Mouse (Mus musculus) stomach, embryonic 14.5 days (tissue): ENCODE data around the gene Bglap. TPM values are rescaled to one million over a fixed set of nuclear protein-coding genes. Genes with fewer than 3 reads are reported as not detected.
A peak's percentile ranks its signal among the peaks of the same experiment; 100 is the strongest.
"Not testable (repeated sequence)": the region's sequence is repeated elsewhere in the genome, so short reads cannot be mapped to it uniquely, and the experiment has no call there.

Experiments
- ATAC-seq: fragments of 200-750 bp; cut with Nextera tagmentation; 2 replicates; pipeline ENCODE4 v1.8.0; 2017; ENCODE audit warnings: low read depth, moderate TSS enrichment; ENCODE audit not compliant: insufficient number of reproducible peaks, insufficient read depth, low FRiP score
- H3K27ac ChIP-seq: fragments of 300-500 bp; sonication (generic); 2 replicates; pipeline ENCODE4 v1.5.1; 2014; ENCODE audit warnings: mild to moderate bottlenecking, low read length, moderate library complexity, mixed read lengths
- H3K27me3 ChIP-seq: fragments of 300-500 bp; sonication (generic); 2 replicates; pipeline ENCODE4 v1.6.1; 2014; ENCODE audit warnings: low read length, control low read depth, mixed read lengths; ENCODE audit not compliant: control insufficient read depth, insufficient read depth
- H3K36me3 ChIP-seq: fragments of 300-500 bp; sonication (generic); 2 replicates; pipeline ENCODE4 v1.6.1; 2014; ENCODE audit warnings: mild to moderate bottlenecking, control low read depth, low read length, moderate library complexity, mixed read lengths; ENCODE audit not compliant: control insufficient read depth, insufficient read depth
- H3K4me1 ChIP-seq: fragments of 300-500 bp; sonication (generic); 2 replicates; pipeline ENCODE4 v1.6.1; 2014; ENCODE audit warnings: low read length, control low read depth, mixed read lengths; ENCODE audit not compliant: control insufficient read depth, insufficient read depth
- H3K4me2 ChIP-seq: fragments of 300-500 bp; sonication (generic); replicated peaks from 2 replicates; pipeline ENCODE4 v1.6.1; 2014; ENCODE audit warnings: low read depth, low read length, control low read depth
- H3K4me3 ChIP-seq: fragments of 300-500 bp; sonication (generic); 2 replicates; pipeline ENCODE4 v1.5.1; 2014; ENCODE audit warnings: low read depth, low read length, control low read depth
- H3K9ac ChIP-seq: fragments of 300-500 bp; sonication (generic); replicated peaks from 2 replicates; pipeline ENCODE4 v1.6.1; 2014; ENCODE audit warnings: low read depth, mild to moderate bottlenecking, control low read depth, low read length, moderate library complexity, mixed read lengths
- H3K9me3 ChIP-seq: fragments of 300-500 bp; sonication (generic); 2 replicates; pipeline ENCODE4 v1.6.1; 2016; ENCODE audit warnings: low read depth, low read length, control low read depth; ENCODE audit not compliant: control insufficient read depth
- WGBS: fragments of 180-500 bp; shearing (Covaris S2); extraction: QIAGEN DNeasy Blood & Tissue Kit; methylation state at CpG from one replicate; pipeline ENCODE4 v1.1.7; 2014; 5-methylcytosine and 5-hydroxymethylcytosine counted together
- polyA plus RNA-seq: library from polyadenylated mRNA; unstranded; fragments of >200 nt; fragmentation: Nextera tagmentation; extraction: Ambion mirVana; gene quantifications from 2 replicates; pipeline ENCODE4 v1.2.1, GENCODE M21; 2014

Bglap gene
- polyA plus RNA-seq, 1 experiment from 2014 or later: not detected

DNA sequence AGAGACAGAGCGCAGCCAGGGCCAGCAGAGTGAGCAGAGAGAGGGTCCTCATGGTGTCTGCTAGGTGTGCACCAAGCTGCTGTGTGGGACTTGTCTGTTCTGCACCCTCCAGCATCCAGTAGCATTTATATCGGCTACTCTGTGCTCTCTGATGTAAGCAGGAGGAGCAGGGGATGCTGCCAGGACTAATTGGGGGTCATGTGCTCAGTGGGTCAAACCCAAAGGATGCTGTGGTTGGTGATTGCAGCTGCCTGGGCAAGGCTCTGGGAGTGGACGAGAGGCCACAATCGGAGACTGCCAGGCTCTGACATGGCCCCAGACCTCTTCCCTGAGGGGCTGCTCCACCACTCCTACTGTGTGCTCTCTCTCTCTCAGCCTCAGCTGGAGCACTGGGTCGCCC lies 5.7 kb downstream of the Bglap start, which contains the start of gene Bglap2:
Bglap2 (minus strand) TSS at position 101 of the 400 bp plus-strand sequence.
- not testable (repeated sequence) for H3K9me3 ChIP-seq, H3K4me2 ChIP-seq, H3K9ac ChIP-seq, H3K27me3 ChIP-seq, H3K27ac ChIP-seq, H3K4me3 ChIP-seq, ATAC-seq, H3K36me3 ChIP-seq, H3K4me1 ChIP-seq
- whole genome bisulfite sequencing: 69% methylated on average over 4 of the region's 5 CpGs

DNA sequence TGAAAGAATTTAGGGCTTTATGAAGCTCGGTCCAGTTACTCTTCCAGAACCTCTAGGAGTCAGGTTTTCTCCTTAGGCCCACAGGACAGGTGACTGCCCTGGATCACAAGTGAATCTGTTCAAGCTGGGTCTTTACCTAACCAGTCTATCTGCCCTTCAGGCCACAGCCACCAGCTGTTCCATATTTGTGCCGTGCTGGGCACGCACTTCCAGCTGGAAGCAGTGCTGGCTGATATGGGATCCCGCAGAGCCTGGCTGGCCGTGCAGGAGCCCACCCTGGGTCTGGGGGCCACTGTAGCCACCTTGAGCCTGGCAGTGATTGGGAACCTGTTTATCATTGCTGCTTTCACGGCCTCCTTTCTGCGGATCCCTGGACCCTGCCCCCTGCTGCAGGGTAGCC lies 7.6 kb downstream of the Bglap start:
- Histone ChIP-seq H3K27ac (0 out of 2 replicates have a peak overlapping the region, but pooled peaks have one; percentile 15), H3K4me2 (peak overlapping the region; percentile 32)
- H3K9ac ChIP-seq, H3K9me3 ChIP-seq, H3K4me1 ChIP-seq, H3K36me3 ChIP-seq, H3K4me3 ChIP-seq, H3K27me3 ChIP-seq, ATAC-seq: not testable (repeated sequence)
- 19% methylated on average over 5 of the region's 7 CpGs for WGBS

DNA sequence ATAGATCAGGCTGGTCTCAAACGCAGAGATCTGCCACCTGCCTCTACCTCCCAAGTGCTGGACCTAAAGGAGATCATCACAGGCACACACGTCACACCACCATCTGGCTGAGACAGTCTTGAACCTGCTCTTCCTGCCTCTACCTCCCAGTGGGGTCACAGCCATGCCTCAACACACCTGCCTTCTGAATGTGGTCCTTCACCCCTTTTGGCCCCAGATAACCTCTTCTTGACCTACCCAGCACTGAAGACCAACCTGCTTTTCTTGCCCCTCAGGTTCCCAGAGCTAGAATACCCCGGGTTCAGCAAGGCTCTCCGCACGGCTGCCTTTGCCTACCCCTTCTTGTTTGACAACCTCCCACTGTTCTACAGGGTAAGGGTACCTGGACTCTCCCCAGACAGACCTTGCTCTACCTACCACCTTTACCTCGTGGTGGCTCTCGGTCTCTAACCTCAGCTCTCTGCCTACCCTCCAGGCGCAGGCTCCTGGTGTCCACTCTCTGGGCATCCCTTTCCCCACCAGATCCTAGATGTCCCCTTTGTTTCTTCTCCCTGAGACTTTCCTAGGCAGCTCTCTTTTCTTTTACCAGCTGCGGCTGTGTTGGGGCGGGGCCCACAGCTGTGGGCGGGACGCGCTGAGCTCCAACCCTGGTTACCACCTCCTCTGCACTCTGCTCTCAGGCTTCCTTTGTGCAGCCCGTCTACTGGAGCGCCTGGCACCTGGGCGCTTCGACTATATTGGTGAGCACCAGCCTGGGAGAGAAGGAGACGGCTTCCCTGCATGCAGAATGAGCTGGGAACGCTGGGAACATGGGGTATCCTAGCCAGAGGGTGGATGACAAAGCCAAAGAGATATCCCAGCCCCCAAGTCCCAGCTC lies 8.3 kb downstream of the Bglap start:
- Histone ChIP-seq H3K4me2 (peak overlapping the region; percentile 32), H3K27ac (0 out of 2 replicates have a peak overlapping the region, but pooled peaks have one; percentile 15), H3K4me3 (peak overlapping the region; percentile 11; the same call in 1 of the 2 replicates)
- H3K27me3 ChIP-seq, H3K36me3 ChIP-seq, H3K9ac ChIP-seq, H3K9me3 ChIP-seq, H3K4me1 ChIP-seq: not testable (repeated sequence)
- ATAC-seq: peak; percentile 87
- WGBS: 10% methylated on average over 16 of the region's 19 CpGs

DNA sequence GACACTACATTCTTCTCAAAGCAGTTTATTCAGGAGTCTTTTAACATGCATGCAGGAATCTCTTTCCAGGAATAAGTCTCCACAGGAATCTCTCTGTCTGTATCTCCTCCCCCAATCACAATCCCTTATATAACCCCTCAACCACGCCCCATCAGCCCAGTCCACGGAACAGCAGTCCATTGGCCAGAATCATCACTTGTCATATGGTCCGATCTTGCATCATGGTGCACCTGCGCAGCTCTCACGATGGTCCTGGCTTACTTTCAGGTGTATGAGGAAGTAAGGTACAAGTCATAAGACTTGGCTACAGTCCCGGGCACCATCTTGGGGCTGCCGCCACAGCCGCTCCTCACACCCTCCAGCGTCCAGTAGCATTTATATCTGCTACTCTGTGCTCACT lies 11.6 kb downstream of the Bglap start, which contains the start of gene Bglap3:
Bglap3 (minus strand) TSS at position 101 of the 400 bp plus-strand sequence.
- H3K36me3 ChIP-seq, ATAC-seq, H3K4me3 ChIP-seq, H3K4me2 ChIP-seq, H3K9me3 ChIP-seq, H3K27ac ChIP-seq, H3K27me3 ChIP-seq, H3K9ac ChIP-seq, H3K4me1 ChIP-seq: not testable (repeated sequence)
- WGBS: 92% methylated on average over 9 of the region's 9 CpGs

DNA sequence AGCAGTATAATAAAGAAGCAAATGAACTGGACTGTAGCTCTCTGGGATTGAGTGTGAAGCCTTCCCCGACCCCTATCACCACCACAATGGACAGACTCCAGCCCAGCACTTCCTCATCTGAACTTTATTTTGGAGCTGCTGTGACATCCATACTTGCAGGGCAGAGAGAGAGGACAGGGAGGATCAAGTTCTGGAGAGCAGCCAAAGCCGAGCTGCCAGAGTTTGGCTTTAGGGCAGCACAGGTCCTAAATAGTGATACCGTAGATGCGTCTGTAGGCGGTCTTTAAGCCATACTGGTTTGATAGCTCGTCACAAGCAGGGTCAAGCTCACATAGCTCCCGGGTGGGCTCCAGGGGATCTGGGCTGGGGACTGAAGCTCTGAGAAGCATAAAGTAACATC lies 15.8 kb downstream of the Bglap start:
- 84% methylated on average over 7 of the region's 7 CpGs for WGBS

DNA sequence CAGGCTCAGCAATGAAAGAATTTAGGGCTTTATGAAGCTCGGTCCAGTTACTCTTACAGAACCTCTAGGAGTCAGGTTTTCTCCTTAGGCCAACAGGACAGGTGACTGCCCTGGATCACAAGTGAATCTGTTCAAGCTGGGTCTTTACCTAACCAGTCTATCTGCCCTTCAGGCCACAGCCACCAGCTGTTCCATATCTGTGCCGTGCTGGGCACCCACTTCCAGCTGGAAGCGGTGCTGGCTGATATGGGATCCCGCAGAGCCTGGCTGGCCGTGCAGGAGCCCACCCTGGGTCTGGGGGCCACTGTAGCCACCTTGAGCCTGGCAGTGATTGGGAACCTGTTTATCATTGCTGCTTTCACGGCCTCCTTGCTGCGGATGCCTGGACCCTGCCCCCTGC lies 16.7 kb downstream of the Bglap start:
- 39% methylated on average over 3 of the region's 7 CpGs for WGBS
- H3K4me2 ChIP-seq, H3K27me3 ChIP-seq, ATAC-seq, H3K4me1 ChIP-seq, H3K36me3 ChIP-seq, H3K9me3 ChIP-seq, H3K4me3 ChIP-seq, H3K27ac ChIP-seq, H3K9ac ChIP-seq: not testable (repeated sequence)

More for the DNA sequence above, 15.8 kb downstream of the Bglap start:
- not testable (repeated sequence) for ATAC-seq, H3K4me1 ChIP-seq, H3K36me3 ChIP-seq, H3K27me3 ChIP-seq, H3K9ac ChIP-seq, H3K4me3 ChIP-seq, H3K4me2 ChIP-seq, H3K27ac ChIP-seq, H3K9me3 ChIP-seq

DNA sequence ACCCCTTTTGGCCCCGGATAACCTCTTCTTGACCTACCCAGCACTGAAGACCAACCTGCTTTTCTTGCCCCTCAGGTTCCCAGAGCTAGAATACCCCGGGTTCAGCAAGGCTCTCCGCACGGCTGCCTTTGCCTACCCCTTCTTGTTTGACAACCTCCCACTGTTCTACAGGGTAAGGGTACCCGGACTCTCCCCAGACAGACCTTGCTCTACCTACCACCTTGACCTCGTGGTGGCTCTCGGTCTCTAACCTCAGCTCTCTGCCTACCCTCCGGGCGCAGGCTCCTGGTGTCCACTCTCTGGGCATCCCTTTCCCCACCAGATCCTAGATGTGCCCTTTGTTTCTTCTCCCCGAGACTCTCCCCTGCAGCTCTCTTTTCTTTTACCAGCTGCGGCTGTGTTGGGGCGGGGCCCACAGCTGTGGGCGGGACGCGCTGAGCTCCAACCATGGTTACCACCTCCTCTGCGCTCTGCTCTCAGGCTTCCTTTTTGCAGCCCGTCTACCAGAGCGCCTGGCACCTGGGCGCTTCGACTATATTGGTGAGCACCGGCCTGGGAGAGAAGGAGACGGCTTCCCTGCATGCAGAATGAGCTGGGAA lies 17.3 kb downstream of the Bglap start:
- peak; percentile 83 for ATAC-seq
- not testable (repeated sequence) for H3K4me1 ChIP-seq, H3K27ac ChIP-seq, H3K9me3 ChIP-seq, H3K4me3 ChIP-seq, H3K27me3 ChIP-seq, H3K9ac ChIP-seq, H3K36me3 ChIP-seq
- peak overlapping the region; percentile 36; the same call in 1 of the 2 replicates for H3K4me2 ChIP-seq
- 6% methylated on average over 17 of the region's 22 CpGs for WGBS

DNA sequence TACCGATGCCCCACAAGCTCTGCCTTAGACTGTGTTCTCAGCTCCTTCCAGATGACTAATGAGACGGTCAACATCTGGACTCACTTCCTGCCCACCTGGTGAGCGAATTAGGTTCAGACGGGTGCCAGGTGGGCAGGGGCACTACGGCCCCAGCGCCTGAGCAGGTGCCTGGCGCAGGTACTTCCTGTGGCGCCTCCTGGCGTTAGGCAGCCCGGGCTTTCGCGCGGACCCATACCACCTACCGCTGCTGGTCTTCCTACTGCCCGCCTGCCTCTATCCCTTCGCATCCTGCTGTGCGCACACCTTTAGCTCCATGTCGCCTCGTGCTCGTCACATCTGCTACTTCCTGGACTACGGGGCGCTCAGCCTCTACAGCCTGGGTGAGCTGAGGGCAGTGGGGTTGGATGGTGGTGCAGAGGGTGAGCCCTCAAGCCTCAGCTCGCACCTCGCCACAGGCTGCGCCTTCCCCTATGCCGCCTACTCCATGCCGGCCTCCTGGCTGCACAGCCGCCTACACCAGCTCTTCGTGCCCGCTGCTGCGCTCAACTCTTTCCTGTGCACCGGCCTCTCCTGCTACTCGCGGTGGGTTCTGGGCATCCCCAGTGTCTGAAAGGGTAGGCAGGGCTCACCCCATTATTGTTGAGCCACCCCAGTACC lies 18.4 kb downstream of the Bglap start:
- H3K4me3 ChIP-seq: no peak overlapping the region
- WGBS: 40% methylated on average over 34 of the region's 34 CpGs
- H3K27ac ChIP-seq: no peak overlapping the region
- peaks cover 18% of the 10 kb centered on the region for H3K36me3 ChIP-seq
- ATAC-seq: no peak
- peaks cover 6% of the 10 kb centered on the region; the same call in 1 of the 2 replicates for H3K4me1 ChIP-seq
- H3K4me2 ChIP-seq: no peak overlapping the region
- H3K9me3 ChIP-seq: peaks cover 4% of the 10 kb centered on the region; the same call in 1 of the 2 replicates
- peaks cover 6% of the 10 kb centered on the region; the same call in 1 of the 2 replicates for H3K27me3 ChIP-seq
- no peak overlapping the region for H3K9ac ChIP-seq
